Mouse (Mus musculus) E14TG2a.4 (cell line): Measurements from ENCODE around the gene Ctnnbip1.
A peak's percentile ranks its signal among the peaks of the same experiment; 100 is the strongest.

Source experiments
- H3K27me3 ChIP-seq: 2 replicates; pipeline ENCODE4 v1.6.1; 2014; ENCODE audit warnings: low read length, control low read depth; ENCODE audit not compliant: insufficient read depth
- H3K36me3 ChIP-seq: 2 replicates; pipeline ENCODE4 v1.6.1; 2014; ENCODE audit warnings: low read length, control low read depth; ENCODE audit not compliant: insufficient read depth
- H3K4me1 ChIP-seq: replicated peaks from 2 replicates; pipeline ENCODE4 v1.6.1; 2014; ENCODE audit warnings: low read depth, low read length, control low read depth
- H3K4me3 ChIP-seq: replicated peaks from 2 replicates; pipeline ENCODE4 v1.5.1; 2014; ENCODE audit warnings: mild to moderate bottlenecking, low read length
- H3K9me3 ChIP-seq: 2 replicates; pipeline ENCODE4 v1.6.1; 2014; ENCODE audit warnings: low read length, control low read depth
- CTCF ChIP-seq: conservative IDR thresholded peaks from 2 replicates; pipeline ENCODE4 v1.5.1; 2014; ENCODE audit warnings: low read length
- NANOG ChIP-seq: IDR thresholded peaks from 2 replicates; pipeline ENCODE4 v1.6.1; 2014; ENCODE audit warnings: borderline replicate concordance, low read length, mixed read lengths
- POU5F1 ChIP-seq: IDR thresholded peaks from 2 replicates; pipeline ENCODE4 v1.6.1; 2014; ENCODE audit warnings: low read length, borderline replicate concordance

The Ctnnbip1 gene

GRCm38 (mm10) chr4:149525811-149526210, 7.8 kb downstream of the Ctnnbip1 start:
- no peaks in the 10 kb centered on the region for H3K36me3 ChIP-seq
- TF ChIP-seq POU5F1 (no peak), CTCF (no peak), NANOG (no peak)
- no peak overlapping the region for H3K4me3 ChIP-seq
- H3K27me3 ChIP-seq = no peaks in the 10 kb centered on the region
- H3K9me3 ChIP-seq = no peaks in the 10 kb centered on the region
- peaks cover 30% of the 10 kb centered on the region for H3K4me1 ChIP-seq

- no peak overlapping the region for H3K4me3 ChIP-seq
- peaks cover 30% of the 10 kb centered on the region for H3K4me1 ChIP-seq
- no peaks in the 10 kb centered on the region for H3K36me3 ChIP-seq
- no peaks in the 10 kb centered on the region for H3K9me3 ChIP-seq
- H3K27me3 ChIP-seq = no peaks in the 10 kb centered on the region
- TF ChIP-seq NANOG (no peak), CTCF (no peak), POU5F1 (no peak)
Observed at GRCm38 (mm10) chr4:149526330-149526729, 8.3 kb downstream of the Ctnnbip1 start.

- H3K4me1 ChIP-seq = peaks cover 30% of the 10 kb centered on the region
- H3K9me3 ChIP-seq = no peaks in the 10 kb centered on the region
- H3K4me3 ChIP-seq = no peak overlapping the region
- no peaks in the 10 kb centered on the region for H3K27me3 ChIP-seq
- H3K36me3 ChIP-seq = no peaks in the 10 kb centered on the region
- no peak for TF ChIP-seq POU5F1
- no peak for TF ChIP-seq CTCF
- no peak for TF ChIP-seq NANOG
Observed at GRCm38 (mm10) chr4:149527621-149528354, 9.8 kb downstream of the Ctnnbip1 start.

DNA sequence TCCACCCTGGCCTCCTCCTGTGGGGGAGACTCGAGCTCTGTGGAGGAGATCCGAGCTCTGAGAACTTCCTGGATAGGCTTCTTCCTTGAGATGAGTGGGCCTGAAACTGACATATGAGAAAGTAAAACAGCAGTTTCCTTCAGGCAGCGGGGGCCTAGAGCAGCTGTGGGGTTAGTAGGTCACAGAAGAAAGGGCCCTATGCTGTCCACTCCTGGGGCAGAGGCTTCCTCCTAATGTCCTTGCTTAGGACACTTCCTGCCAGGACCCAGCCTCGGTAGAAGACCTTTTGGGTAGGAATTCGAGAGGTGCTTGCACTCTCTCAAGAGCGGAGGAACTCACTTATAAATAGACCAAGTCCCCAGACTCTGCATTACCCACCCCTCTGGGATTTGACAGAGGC, 11.7 kb downstream of the Ctnnbip1 start:
- no peak for TF ChIP-seq CTCF
- no peak for TF ChIP-seq NANOG
- no peak for TF ChIP-seq POU5F1
- Histone ChIP-seq H3K27me3 (no peaks in the 10 kb centered on the region), H3K4me1 (peaks cover 30% of the 10 kb centered on the region), H3K36me3 (no peaks in the 10 kb centered on the region), H3K4me3 (no peak overlapping the region), H3K9me3 (no peaks in the 10 kb centered on the region)

DNA sequence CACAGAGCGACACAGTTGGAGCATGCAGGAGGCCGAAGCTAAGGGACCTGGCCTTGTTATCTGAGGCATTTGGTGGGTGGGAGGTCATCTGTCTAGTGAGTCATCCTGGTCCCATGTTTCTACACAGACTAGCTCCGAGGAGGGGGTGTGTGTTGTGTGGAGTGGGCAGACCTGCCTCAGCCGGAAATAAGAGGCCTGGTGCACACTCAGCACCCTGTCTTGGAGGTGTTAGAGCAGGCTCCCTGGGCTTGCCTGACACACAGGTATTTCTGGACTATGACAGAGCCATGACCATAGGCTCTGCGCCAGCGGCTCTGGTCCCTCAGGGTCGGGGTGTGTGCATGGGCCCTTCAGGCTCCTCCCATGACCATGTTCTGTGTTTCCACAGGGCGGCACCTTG, 21.4 kb downstream of the Ctnnbip1 start:
- Histone ChIP-seq H3K27me3 (no peaks in the 10 kb centered on the region), H3K9me3 (no peaks in the 10 kb centered on the region), H3K4me3 (no peak overlapping the region), H3K4me1 (peaks cover 22% of the 10 kb centered on the region), H3K36me3 (no peaks in the 10 kb centered on the region)
- no peak for TF ChIP-seq NANOG

DNA sequence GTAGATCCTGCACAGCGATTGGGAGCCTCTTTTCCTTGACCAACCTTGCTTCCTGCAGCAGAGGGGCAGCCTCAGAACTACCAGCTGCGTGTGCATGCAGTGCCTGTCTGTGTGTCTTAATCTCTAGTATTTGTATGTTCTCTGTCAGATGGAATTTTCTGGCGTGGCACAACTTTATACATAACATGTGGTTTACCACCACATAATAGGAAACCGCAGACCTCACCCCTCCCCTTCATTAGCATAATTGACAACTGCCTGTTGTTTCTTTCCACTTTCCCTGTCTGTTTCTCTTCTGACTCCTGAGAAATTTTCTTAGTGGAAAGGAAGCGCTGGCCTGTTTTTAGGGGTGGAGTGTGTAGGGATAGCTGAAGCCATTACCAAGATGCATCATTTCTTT, 23.9 kb downstream of the Ctnnbip1 start:
- no peak for TF ChIP-seq POU5F1
- TF ChIP-seq CTCF = no peak
- TF ChIP-seq NANOG = no peak

GRCm38 (mm10) chr4:149542431-149542830, 24.4 kb downstream of the Ctnnbip1 start:
- 0 out of 2 replicates have a peak, but pooled peaks cover 12% of the 10 kb centered on the region for H3K36me3 ChIP-seq
- H3K4me3 ChIP-seq = no peak overlapping the region
- H3K9me3 ChIP-seq = no peaks in the 10 kb centered on the region
- no peaks in the 10 kb centered on the region for H3K27me3 ChIP-seq
- TF ChIP-seq POU5F1 = no peak
- peaks cover 52% of the 10 kb centered on the region for H3K4me1 ChIP-seq

More for the DNA sequence above, 23.9 kb downstream of the Ctnnbip1 start:
- Histone ChIP-seq H3K36me3 (0 out of 2 replicates have a peak, but pooled peaks cover 11% of the 10 kb centered on the region), H3K4me1 (peaks cover 47% of the 10 kb centered on the region), H3K27me3 (no peaks in the 10 kb centered on the region), H3K9me3 (no peaks in the 10 kb centered on the region), H3K4me3 (no peak overlapping the region)

DNA sequence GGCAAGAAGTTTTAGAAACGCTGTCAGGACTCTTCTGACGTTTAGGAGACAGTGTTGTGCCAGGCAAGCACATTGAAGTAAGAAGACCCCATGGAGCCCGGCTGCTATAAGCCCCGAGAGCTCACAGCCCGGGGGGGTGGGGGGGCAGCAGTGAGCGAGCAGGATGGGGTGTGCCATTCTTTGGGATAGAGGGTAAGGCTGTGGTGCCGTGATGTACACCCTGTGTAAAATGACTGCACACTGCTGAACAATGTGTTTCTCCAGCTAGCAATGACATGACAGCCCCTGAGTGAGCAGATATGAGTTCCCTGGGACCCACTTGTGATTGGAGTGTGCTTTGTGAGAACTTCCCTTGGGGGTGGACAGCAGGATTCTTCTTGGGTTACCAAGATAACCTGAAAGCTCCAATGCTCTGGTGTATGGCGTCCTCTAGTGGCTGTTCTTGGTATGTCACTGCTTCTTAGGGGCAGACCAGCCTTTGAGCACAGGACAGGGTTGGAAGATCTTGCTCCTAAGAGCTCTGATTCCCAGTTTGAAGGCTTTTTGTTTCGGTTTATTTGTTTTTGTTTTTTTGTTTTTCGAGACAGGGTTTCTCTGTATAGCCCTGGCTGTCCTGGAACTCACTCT, 25.0 kb downstream of the Ctnnbip1 start:
- Histone ChIP-seq H3K9me3 (no peaks in the 10 kb centered on the region), H3K27me3 (no peaks in the 10 kb centered on the region), H3K4me3 (no peak overlapping the region), H3K4me1 (peaks cover 56% of the 10 kb centered on the region), H3K36me3 (0 out of 2 replicates have a peak, but pooled peaks cover 12% of the 10 kb centered on the region)
- TF ChIP-seq CTCF (peak; percentile 100), NANOG (no peak), POU5F1 (no peak)

DNA sequence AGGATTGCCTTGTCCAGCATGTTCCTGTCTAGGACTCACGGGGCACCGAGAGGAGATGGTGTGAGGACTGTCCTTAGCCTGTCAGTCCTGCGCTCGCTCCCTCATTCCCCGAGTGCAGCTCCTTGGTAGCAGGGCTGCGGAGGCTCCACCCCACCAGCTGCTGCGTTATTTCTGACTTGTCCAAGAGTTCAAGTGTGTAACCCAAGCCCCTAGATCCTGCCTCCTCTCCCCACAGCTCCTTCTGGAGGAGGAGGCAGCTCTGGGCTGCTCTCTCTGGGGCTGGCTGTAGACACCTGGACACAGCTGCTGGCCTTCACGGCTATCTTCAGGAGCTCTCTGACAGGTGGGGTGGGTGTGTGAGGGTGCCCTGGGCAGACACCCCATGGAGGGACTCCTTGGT, 26.9 kb downstream of the Ctnnbip1 start:
- no peak overlapping the region for H3K4me3 ChIP-seq
- 0 out of 2 replicates have a peak, but pooled peaks cover 16% of the 10 kb centered on the region for H3K36me3 ChIP-seq
- peaks cover 61% of the 10 kb centered on the region for H3K4me1 ChIP-seq
- no peaks in the 10 kb centered on the region for H3K27me3 ChIP-seq
- H3K9me3 ChIP-seq = no peaks in the 10 kb centered on the region
- no peak for TF ChIP-seq CTCF
- TF ChIP-seq POU5F1 = no peak
- no peak for TF ChIP-seq NANOG
